Mouse (Mus musculus) liver, adult 2 months (tissue): ENCODE results near the gene Kcnc4. TPM values are rescaled to one million over a fixed set of nuclear protein-coding genes. Genes with fewer than 3 reads are reported as not detected.

Experiments
- DNase-seq: peaks from one replicate; pipeline ENCODE4 v3.0.0-alpha.2; 2011; ENCODE audit warnings: low read depth, low spot score; ENCODE audit errors: extremely low read depth
- H3K27ac ChIP-seq: fragments of 200-500 bp; replicated peaks from 2 replicates; pipeline ENCODE4 v1.5.1; 2012; ENCODE audit warnings: low read depth, mild to moderate bottlenecking, control low read depth, inconsistent platforms, low read length; ENCODE audit not compliant: insufficient read depth
- H3K27me3 ChIP-seq: fragments of 200-500 bp; 2 replicates; pipeline ENCODE4 v1.6.1; 2012; ENCODE audit warnings: mild to moderate bottlenecking, moderate library complexity, low read length, inconsistent platforms; ENCODE audit not compliant: control insufficient read depth, insufficient read depth
- H3K36me3 ChIP-seq: fragments of 200-500 bp; 2 replicates; pipeline ENCODE4 v1.6.1; 2012; ENCODE audit warnings: low read length, inconsistent platforms; ENCODE audit not compliant: control insufficient read depth, insufficient read depth
- H3K4me1 ChIP-seq: fragments of 200-500 bp; 2 replicates; pipeline ENCODE4 v1.6.1; 2011; ENCODE audit warnings: low read length; ENCODE audit not compliant: control insufficient read depth, insufficient read depth
- H3K4me3 ChIP-seq: fragments of 200-500 bp; 2 replicates; pipeline ENCODE4 v1.5.1; 2011; ENCODE audit warnings: low read depth, mild to moderate bottlenecking, control low read depth, low read length, moderate library complexity; ENCODE audit not compliant: insufficient read depth
- H3K79me2 ChIP-seq: fragments of 200-500 bp; 2 replicates; pipeline ENCODE4 v1.6.1; 2012; ENCODE audit warnings: inconsistent platforms, mild to moderate bottlenecking, low read length, moderate library complexity; ENCODE audit not compliant: control insufficient read depth, insufficient read depth
- H3K9ac ChIP-seq: fragments of 200-500 bp; 2 replicates; pipeline ENCODE4 v1.6.1; 2012; ENCODE audit warnings: low read depth, mild to moderate bottlenecking, control low read depth, inconsistent platforms, low read length
- CTCF ChIP-seq: fragments of 200-500 bp; IDR thresholded peaks from 2 replicates; pipeline ENCODE4 v1.5.1; 2011; ENCODE audit warnings: low read depth, low read length, control low read depth
- POLR2A ChIP-seq: fragments of 200-500 bp; IDR thresholded peaks from 2 replicates; pipeline ENCODE4 v1.6.1; 2011; ENCODE audit warnings: low read length, control low read depth; ENCODE audit not compliant: insufficient read depth; ENCODE audit errors: extremely low read depth
- WGBS: fragments of 180-500 bp; shearing (Covaris S2); methylation state at CpG from one replicate; pipeline ENCODE4 v1.1.7; 2018; 5-methylcytosine and 5-hydroxymethylcytosine counted together
- polyA plus RNA-seq: library from polyadenylated mRNA; depleted of rRNA; stranded (reverse); fragments of >200 nt; gene quantifications from 2 replicates; pipeline ENCODE4 v1.2.3, GENCODE M21; 2012
- total RNA-seq: library from RNA; depleted of rRNA; stranded (reverse); fragments of >200 nt; gene quantifications from 2 replicates; pipeline ENCODE4 v1.2.3, GENCODE M21; 2014

Gene Kcnc4
- total and polyA plus RNA-seq, 2 experiments, result 0.05 TPM; not detected in 1

GRCm38 (mm10) chr3:107466577-107466976 lies 7.2 kb upstream of the Kcnc4 start:
- Histone ChIP-seq H3K4me3 (no peak overlapping the region), H3K79me2 (no peaks in the 10 kb centered on the region), H3K9ac (no peak overlapping the region), H3K36me3 (no peaks in the 10 kb centered on the region), H3K4me1 (no peaks in the 10 kb centered on the region), H3K27ac (no peak overlapping the region), H3K27me3 (no peaks in the 10 kb centered on the region)
- peak; percentile 17 for DNase-seq
- WGBS, result 3% methylated on average over 6 of the region's 6 CpGs
- TF ChIP-seq POLR2A (no peak), CTCF (peak; percentile 84)

GRCm38 (mm10) chr3:107462160-107462559 lies 2.8 kb upstream of the Kcnc4 start:
- H3K4me1 ChIP-seq, result no peaks in the 10 kb centered on the region
- H3K27ac ChIP-seq, result no peak overlapping the region
- H3K79me2 ChIP-seq, result no peaks in the 10 kb centered on the region
- no peak overlapping the region for H3K4me3 ChIP-seq
- no peaks in the 10 kb centered on the region for H3K36me3 ChIP-seq
- peak; percentile 9 for DNase-seq
- peaks cover 27% of the 10 kb centered on the region for H3K27me3 ChIP-seq
- TF ChIP-seq CTCF, result peak; percentile 85
- TF ChIP-seq POLR2A, result no peak
- 20% methylated on average over 5 of the region's 5 CpGs for WGBS
- H3K9ac ChIP-seq, result no peak overlapping the region

- 1% methylated on average over 66 of the region's 69 CpGs for WGBS
- Histone ChIP-seq H3K9ac (no peak overlapping the region), H3K79me2 (no peaks in the 10 kb centered on the region), H3K27ac (no peak overlapping the region), H3K4me1 (no peaks in the 10 kb centered on the region), H3K36me3 (no peaks in the 10 kb centered on the region), H3K27me3 (peaks cover 32% of the 10 kb centered on the region), H3K4me3 (no peak overlapping the region)
- TF ChIP-seq CTCF (no peak), POLR2A (no peak)
- no peak for DNase-seq
Observed at GRCm38 (mm10) chr3:107459773-107460431, 550 bp upstream of the Kcnc4 start.

- Histone ChIP-seq H3K79me2 (no peaks in the 10 kb centered on the region), H3K9ac (no peak overlapping the region), H3K4me3 (no peak overlapping the region), H3K27ac (no peak overlapping the region), H3K36me3 (no peaks in the 10 kb centered on the region), H3K27me3 (peaks cover 32% of the 10 kb centered on the region), H3K4me1 (no peaks in the 10 kb centered on the region)
- 3% methylated on average over 50 of the region's 51 CpGs for WGBS
- TF ChIP-seq POLR2A, result no peak
- TF ChIP-seq CTCF, result no peak
- no peak for DNase-seq
Observed at GRCm38 (mm10) chr3:107458528-107459195, 690 bp downstream of the Kcnc4 start.

- WGBS, result 5% methylated on average over 23 of the region's 23 CpGs
- H3K27me3 ChIP-seq, result peaks cover 32% of the 10 kb centered on the region
- H3K9ac ChIP-seq, result no peak overlapping the region
- DNase-seq, result no peak
- no peak overlapping the region for H3K27ac ChIP-seq
- H3K79me2 ChIP-seq, result no peaks in the 10 kb centered on the region
- no peaks in the 10 kb centered on the region for H3K4me1 ChIP-seq
- H3K36me3 ChIP-seq, result no peaks in the 10 kb centered on the region
- H3K4me3 ChIP-seq, result no peak overlapping the region
- TF ChIP-seq POLR2A, result no peak
- TF ChIP-seq CTCF, result no peak
Observed at GRCm38 (mm10) chr3:107458104-107458503, 1.2 kb downstream of the Kcnc4 start.

- Histone ChIP-seq H3K9ac (no peak overlapping the region), H3K27me3 (peaks cover 21% of the 10 kb centered on the region), H3K27ac (no peak overlapping the region), H3K4me1 (no peaks in the 10 kb centered on the region), H3K4me3 (no peak overlapping the region), H3K79me2 (no peaks in the 10 kb centered on the region), H3K36me3 (no peaks in the 10 kb centered on the region)
- WGBS, result 78% methylated on average over 4 of the region's 4 CpGs
- TF ChIP-seq POLR2A (no peak), CTCF (no peak)
- DNase-seq, result no peak
Observed at GRCm38 (mm10) chr3:107454280-107454679, 5.1 kb downstream of the Kcnc4 start.
